Mouse (Mus musculus) MEL (cell line): Measurements from ENCODE around the gene En2. TPM values are rescaled to one million over a fixed set of nuclear protein-coding genes. Genes with fewer than 3 reads are reported as not detected.

ENCODE experiments used
- DNase-seq: peaks from one replicate; pipeline ENCODE4 v3.0.0; 2011; ENCODE audit warnings: low read depth, low spot score
- H3K27ac ChIP-seq: 2 replicates; pipeline ENCODE4 v1.5.1; 2012; ENCODE audit warnings: low read depth, mild to moderate bottlenecking, control low read depth, low read length, moderate library complexity; ENCODE audit not compliant: control insufficient read depth
- H3K27me3 ChIP-seq, 2 experiments: fragments of 150-350 bp in 1 of 2; sonication (generic) in 1 of 2; 2 replicates each; pipeline ENCODE4 v1.6.1; 2012; ENCODE audit warnings: low read length in 2 of 2, mild to moderate bottlenecking in 2 of 2, improper control_type of control experiment in 1 of 2, moderate library complexity in 1 of 2; ENCODE audit not compliant: insufficient read depth in 2 of 2, control insufficient read depth in 1 of 2
- H3K36me3 ChIP-seq, 2 experiments: 2 replicates each; pipeline ENCODE4 v1.6.1; 2012 to 2014; ENCODE audit warnings: low read length in 2 of 2, improper control_type of control experiment in 1 of 2, inconsistent platforms in 1 of 2, mild to moderate bottlenecking in 1 of 2; ENCODE audit not compliant: insufficient read depth in 2 of 2, control insufficient read depth in 1 of 2
- H3K4me1 ChIP-seq, 2 experiments: fragments of 150-350 bp in 1 of 2; sonication (generic) in 1 of 2; 2 replicates each; pipeline ENCODE4 v1.6.1; 2012; ENCODE audit warnings: low read length in 2 of 2, improper control_type of control experiment in 1 of 2, mild to moderate bottlenecking in 1 of 2; ENCODE audit not compliant: insufficient read depth in 2 of 2, control insufficient read depth in 1 of 2
- H3K4me3 ChIP-seq, 2 experiments: fragments of 150-350 bp in 1 of 2; sonication (generic) in 1 of 2; 2 replicates each; pipeline ENCODE4 v1.5.1; 2012; ENCODE audit warnings: low read depth in 2 of 2, low read length in 2 of 2, mild to moderate bottlenecking in 2 of 2, moderate library complexity in 2 of 2, control low read depth in 1 of 2, improper control_type of control experiment in 1 of 2; ENCODE audit not compliant: control insufficient read depth in 1 of 2, insufficient read depth in 1 of 2
- H3K79me2 ChIP-seq: 2 replicates; pipeline ENCODE4 v1.6.1; 2012; ENCODE audit warnings: mild to moderate bottlenecking, low read length, moderate library complexity; ENCODE audit not compliant: control insufficient read depth, poor library complexity, insufficient read depth
- H3K9ac ChIP-seq: 2 replicates; pipeline ENCODE4 v1.6.1; 2012; ENCODE audit warnings: low read depth, mild to moderate bottlenecking, control low read depth, low read length, moderate library complexity; ENCODE audit not compliant: control insufficient read depth, poor library complexity, severe bottlenecking
- H3K9me3 ChIP-seq: fragments of 150-350 bp; sonication (generic); replicated peaks from 2 replicates; pipeline ENCODE4 v1.6.1; 2012; ENCODE audit warnings: mild to moderate bottlenecking, low read length, improper control_type of control experiment, moderate library complexity; ENCODE audit not compliant: insufficient read depth
- ELF1 ChIP-seq: IDR thresholded peaks from 2 replicates; pipeline ENCODE4 v1.6.1; 2014; ENCODE audit warnings: low read depth, mild to moderate bottlenecking, inconsistent platforms, low read length, improper control_type of control experiment, moderate library complexity
- EP300 ChIP-seq, 2 experiments: IDR thresholded peaks; 2 replicates each; pipeline ENCODE4 v1.6.1; 2011; ENCODE audit warnings: improper control_type of control experiment in 2 of 2, low read length in 2 of 2, low read depth in 1 of 2, mild to moderate bottlenecking in 1 of 2
- JUND ChIP-seq: IDR thresholded peaks from 2 replicates; pipeline ENCODE4 v1.6.1; 2011; ENCODE audit warnings: low read depth, mild to moderate bottlenecking, improper control_type of control experiment, low read length
- MAX ChIP-seq: IDR thresholded peaks from 2 replicates; pipeline ENCODE4 v1.6.1; 2011; ENCODE audit warnings: low read length, improper control_type of control experiment
- MAZ ChIP-seq: IDR thresholded peaks from 2 replicates; pipeline ENCODE4 v1.6.1; 2012; ENCODE audit warnings: low read depth, mild to moderate bottlenecking, inconsistent platforms, low read length, improper control_type of control experiment
- MEF2A ChIP-seq: IDR thresholded peaks from 2 replicates; pipeline ENCODE4 v1.6.1; 2014; ENCODE audit warnings: low read depth, mild to moderate bottlenecking, inconsistent platforms, low read length, improper control_type of control experiment; ENCODE audit not compliant: poor library complexity, insufficient replicate concordance, severe bottlenecking; ENCODE audit errors: extremely low read depth
- NELFE ChIP-seq: IDR thresholded peaks from 2 replicates; pipeline ENCODE4 v1.6.1; 2011; ENCODE audit warnings: low read depth, low read length, improper control_type of control experiment
- POLR2A ChIP-seq, 2 experiments: IDR thresholded peaks; 2 replicates each; pipeline ENCODE4 v1.6.1; 2011 to 2012; ENCODE audit warnings: low read length in 2 of 2, mild to moderate bottlenecking in 2 of 2, control low read depth in 1 of 2, improper control_type of control experiment in 1 of 2, low read depth in 1 of 2, moderate library complexity in 1 of 2; ENCODE audit not compliant: control insufficient read depth in 1 of 2, insufficient read depth in 1 of 2, poor library complexity in 1 of 2
- POLR2AphosphoS5 ChIP-seq: IDR thresholded peaks from 2 replicates; pipeline ENCODE4 v1.6.1; 2012; ENCODE audit warnings: low read depth, borderline replicate concordance, mild to moderate bottlenecking, inconsistent platforms, low read length, moderate library complexity, mixed read lengths
- RCOR1 ChIP-seq: IDR thresholded peaks from 2 replicates; pipeline ENCODE4 v1.6.1; 2012; ENCODE audit warnings: low read depth, mild to moderate bottlenecking, inconsistent platforms, low read length, improper control_type of control experiment
- TAL1 ChIP-seq: IDR thresholded peaks from 2 replicates; pipeline ENCODE4 v1.6.1; 2012; ENCODE audit warnings: mild to moderate bottlenecking, inconsistent platforms, low read length, moderate library complexity, mixed read lengths
- TCF12 ChIP-seq: IDR thresholded peaks from 2 replicates; pipeline ENCODE4 v1.6.1; 2014; ENCODE audit warnings: low read depth, mild to moderate bottlenecking, inconsistent platforms, low read length, improper control_type of control experiment, moderate library complexity
- ZNF384 ChIP-seq: IDR thresholded peaks from 2 replicates; pipeline ENCODE4 v1.6.1; 2012; ENCODE audit warnings: low read depth, mild to moderate bottlenecking, inconsistent platforms, low read length, improper control_type of control experiment
- polyA plus RNA-seq, 2 experiments: library from polyadenylated mRNA; stranded (reverse) in 1 of 2; unstranded in 1 of 2; fragments of >175 nt in 1 of 2; fragments of >200 nt in 1 of 2; gene quantifications; 2 replicates each; pipeline versions ENCODE4 v1.2.1 to v1.2.4; 2012; ENCODE audit warnings: low replicate concordance in 2 of 2, low read depth in 1 of 2; ENCODE audit not compliant: insufficient read length in 2 of 2, insufficient read depth in 1 of 2, missing spikeins in 1 of 2
- total RNA-seq: library from RNA; depleted of rRNA; stranded (reverse); fragments of 300-350 nt; gene quantifications from 2 replicates; pipeline ENCODE4 v1.2.3, GENCODE M21; 2012

The En2 gene
- total and polyA plus RNA-seq, 3 experiments, result not detected

- no peaks in the 10 kb centered on the region; the same call in 1 of the 2 replicates for H3K9me3 ChIP-seq
- DNase-seq, result no peak
- no peaks in the 10 kb centered on the region for H3K27me3 ChIP-seq
- no peaks in the 10 kb centered on the region for H3K36me3 ChIP-seq
- H3K27ac ChIP-seq, result no peak overlapping the region
- H3K4me3 ChIP-seq, result no peak overlapping the region
- TF ChIP-seq ZNF384 (no peak), ELF1 (no peak), TAL1 (no peak), MEF2A (no peak), TCF12 (no peak), JUND (no peak), MAX (no peak), NELFE (no peak)
- H3K79me2 ChIP-seq, result no peaks in the 10 kb centered on the region
- no peak overlapping the region for H3K9ac ChIP-seq
- no peaks in the 10 kb centered on the region for H3K4me1 ChIP-seq
Measured at GRCm38 (mm10) chr5:28168253-28169165, 3.0 kb downstream of the En2 start.

DNA sequence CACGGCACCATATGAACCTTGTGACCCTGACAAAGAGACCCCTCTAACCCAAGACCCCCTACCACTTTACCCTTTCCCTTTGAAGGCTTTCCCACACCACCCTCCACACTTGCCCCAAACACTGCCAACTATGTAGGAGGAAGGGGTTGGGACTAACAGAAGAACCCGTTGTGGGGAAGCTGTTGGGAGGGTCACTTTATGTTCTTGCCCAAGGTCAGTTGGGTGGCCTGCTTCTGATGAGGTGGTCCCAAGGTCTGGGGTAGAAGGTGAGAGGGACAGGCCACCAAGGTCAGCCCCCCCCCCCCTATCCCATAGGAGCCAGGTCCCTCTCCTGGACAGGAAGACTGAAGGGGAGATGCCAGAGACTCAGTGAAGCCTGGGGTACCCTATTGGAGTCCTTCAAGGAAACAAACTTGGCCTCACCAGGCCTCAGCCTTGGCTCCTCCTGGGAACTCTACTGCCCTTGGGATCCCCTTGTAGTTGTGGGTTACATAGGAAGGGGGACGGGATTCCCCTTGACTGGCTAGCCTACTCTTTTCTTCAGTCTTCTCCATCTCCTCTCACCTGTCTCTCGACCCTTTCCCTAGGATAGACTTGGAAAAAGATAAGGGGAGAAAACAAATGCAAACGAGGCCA, 3.8 kb downstream of the En2 start:
- no peaks in the 10 kb centered on the region for H3K36me3 ChIP-seq
- no peaks in the 10 kb centered on the region; the same call in 1 of the 2 replicates for H3K9me3 ChIP-seq
- H3K9ac ChIP-seq, result no peak overlapping the region
- no peaks in the 10 kb centered on the region for H3K27me3 ChIP-seq
- TF ChIP-seq EP300 (IDR thresholded peaks at IDR 0.05; ENCODE audit: low read depth in 1 of 2, low read length in 2 of 2), result no peak
- no peak for TF ChIP-seq RCOR1
- no peak for TF ChIP-seq MAZ
- no peak for TF ChIP-seq POLR2AphosphoS5
- TF ChIP-seq POLR2A (IDR thresholded peaks at IDR 0.05; ENCODE audit: control insufficient read depth in 1 of 2, insufficient read depth in 1 of 2, low read depth in 1 of 2, low read length in 2 of 2, poor library complexity in 1 of 2), result no peak
- H3K4me1 ChIP-seq, result no peaks in the 10 kb centered on the region
- no peak overlapping the region for H3K27ac ChIP-seq
- no peak for DNase-seq
- no peak overlapping the region for H3K4me3 ChIP-seq
- no peaks in the 10 kb centered on the region for H3K79me2 ChIP-seq
